Mouse (Mus musculus): Measurements from ENCODE around the gene Lingo2. TPM values are rescaled to one million over a fixed set of nuclear protein-coding genes. Genes with fewer than 3 reads are reported as not detected.

Gene Lingo2
- polyA plus RNA-seq, 1 experiment from 2014 or later: 38.5 TPM

- WGBS: 95% methylated on average over 3 of the region's 3 CpGs
- no peaks in the 10 kb centered on the region for H3K9me3 ChIP-seq (ENCODE audit: control insufficient read depth, low read length)
- DNase-seq: no peak
Measured at GRCm38 (mm10) chr4:36435211-36435610, 516.3 kb downstream of the Lingo2 start.

GRCm38 (mm10) chr4:36426192-36426591 is 525.4 kb downstream of the Lingo2 start:
- H3K27ac ChIP-seq (replicated peaks; ENCODE audit: low read depth, low read length): 0 out of 2 replicates have a peak overlapping the region, but pooled peaks have one; percentile 13
- no peak overlapping the region for H3K4me3 ChIP-seq (replicated peaks; ENCODE audit: low read depth, low read length)
- 0 out of 2 replicates have a peak, but pooled peaks cover 3% of the 10 kb centered on the region for H3K4me1 ChIP-seq (ENCODE audit: control insufficient read depth, insufficient read depth, low read length)
- H3K36me3 ChIP-seq (ENCODE audit: control insufficient read depth, insufficient read depth, low read length): no peaks in the 10 kb centered on the region
- H3K9me3 ChIP-seq (ENCODE audit: control insufficient read depth, low read length): no peaks in the 10 kb centered on the region
- no peak overlapping the region for H3K9ac ChIP-seq (replicated peaks; ENCODE audit: low read length)
- WGBS: 14% methylated on average over 5 of the region's 5 CpGs
- H3K27me3 ChIP-seq (ENCODE audit: control insufficient read depth, insufficient read depth, low read length): no peaks in the 10 kb centered on the region
- DNase-seq: peak; percentile 81
- no peak overlapping the region for H3K4me2 ChIP-seq (ENCODE audit: low read length)
- peak; percentile 91 for ATAC-seq (ENCODE audit: low FRiP score, low TSS enrichment)

More at GRCm38 (mm10) chr4:36435211-36435610, 516.3 kb downstream of the Lingo2 start:
- H3K4me3 ChIP-seq (replicated peaks; ENCODE audit: low read depth, low read length): no peak overlapping the region
- no peak for ATAC-seq (ENCODE audit: low FRiP score, low TSS enrichment)
- H3K36me3 ChIP-seq (ENCODE audit: control insufficient read depth, insufficient read depth, low read length): no peaks in the 10 kb centered on the region
- H3K9ac ChIP-seq (replicated peaks; ENCODE audit: low read length): no peak overlapping the region
- no peaks in the 10 kb centered on the region for H3K27me3 ChIP-seq (ENCODE audit: control insufficient read depth, insufficient read depth, low read length)
- H3K4me1 ChIP-seq (ENCODE audit: control insufficient read depth, insufficient read depth, low read length): no peaks in the 10 kb centered on the region
- H3K4me2 ChIP-seq (ENCODE audit: low read length): no peak overlapping the region
- no peak overlapping the region for H3K27ac ChIP-seq (replicated peaks; ENCODE audit: low read depth, low read length)

- Histone ChIP-seq H3K4me1 (ENCODE audit: control insufficient read depth, insufficient read depth, low read length) (no peaks in the 10 kb centered on the region), H3K4me3 (replicated peaks; ENCODE audit: low read depth, low read length) (no peak overlapping the region), H3K9me3 (ENCODE audit: control insufficient read depth, low read length) (no peaks in the 10 kb centered on the region), H3K27me3 (ENCODE audit: control insufficient read depth, insufficient read depth, low read length) (no peaks in the 10 kb centered on the region), H3K4me2 (ENCODE audit: low read length) (no peak overlapping the region), H3K27ac (replicated peaks; ENCODE audit: low read depth, low read length) (no peak overlapping the region), H3K36me3 (ENCODE audit: control insufficient read depth, insufficient read depth, low read length) (no peaks in the 10 kb centered on the region), H3K9ac (replicated peaks; ENCODE audit: low read length) (no peak overlapping the region)
- no peak for DNase-seq
- no peak for ATAC-seq (ENCODE audit: low FRiP score, low TSS enrichment)
- 96% methylated on average over 3 of the region's 3 CpGs for WGBS
Measured at GRCm38 (mm10) chr4:36407350-36407749, 544.2 kb downstream of the Lingo2 start.

- H3K27me3 ChIP-seq (ENCODE audit: control insufficient read depth, insufficient read depth, low read length): no peaks in the 10 kb centered on the region
- H3K9me3 ChIP-seq (ENCODE audit: control insufficient read depth, low read length): no peaks in the 10 kb centered on the region
- ATAC-seq (ENCODE audit: low FRiP score, low TSS enrichment): no peak
- no peaks in the 10 kb centered on the region for H3K36me3 ChIP-seq (ENCODE audit: control insufficient read depth, insufficient read depth, low read length)
- H3K9ac ChIP-seq (replicated peaks; ENCODE audit: low read length): no peak overlapping the region
- no peak overlapping the region for H3K4me3 ChIP-seq (replicated peaks; ENCODE audit: low read depth, low read length)
- H3K4me1 ChIP-seq (ENCODE audit: control insufficient read depth, insufficient read depth, low read length): no peaks in the 10 kb centered on the region
- DNase-seq: no peak
- H3K4me2 ChIP-seq (ENCODE audit: low read length): no peak overlapping the region
- 79% methylated on average over 3 of the region's 3 CpGs for WGBS
- no peak overlapping the region for H3K27ac ChIP-seq (replicated peaks; ENCODE audit: low read depth, low read length)
Measured at GRCm38 (mm10) chr4:36368925-36369324, 582.6 kb downstream of the Lingo2 start.

- Histone ChIP-seq H3K4me1 (ENCODE audit: control insufficient read depth, insufficient read depth, low read length) (no peaks in the 10 kb centered on the region), H3K4me2 (ENCODE audit: low read length) (no peak overlapping the region), H3K9ac (replicated peaks; ENCODE audit: low read length) (no peak overlapping the region), H3K4me3 (replicated peaks; ENCODE audit: low read depth, low read length) (no peak overlapping the region), H3K36me3 (ENCODE audit: control insufficient read depth, insufficient read depth, low read length) (no peaks in the 10 kb centered on the region), H3K27ac (replicated peaks; ENCODE audit: low read depth, low read length) (no peak overlapping the region), H3K9me3 (ENCODE audit: control insufficient read depth, low read length) (no peaks in the 10 kb centered on the region), H3K27me3 (ENCODE audit: control insufficient read depth, insufficient read depth, low read length) (no peaks in the 10 kb centered on the region)
- DNase-seq (no peak), ATAC-seq (ENCODE audit: low FRiP score, low TSS enrichment) (no peak)
- 77% methylated on average over 2 of the region's 2 CpGs for WGBS
Measured at GRCm38 (mm10) chr4:36354401-36354800, 597.1 kb downstream of the Lingo2 start.

GRCm38 (mm10) chr4:36331741-36332140 is 619.8 kb downstream of the Lingo2 start:
- no peaks in the 10 kb centered on the region for H3K9me3 ChIP-seq (ENCODE audit: control insufficient read depth, low read length)
- no peak overlapping the region for H3K9ac ChIP-seq (replicated peaks; ENCODE audit: low read length)
- no peaks in the 10 kb centered on the region for H3K4me1 ChIP-seq (ENCODE audit: control insufficient read depth, insufficient read depth, low read length)
- WGBS: 84% methylated on average over 1 of the region's 1 CpGs
- H3K4me2 ChIP-seq (ENCODE audit: low read length): no peak overlapping the region
- DNase-seq (no peak), ATAC-seq (ENCODE audit: low FRiP score, low TSS enrichment) (no peak)
- H3K4me3 ChIP-seq (replicated peaks; ENCODE audit: low read depth, low read length): no peak overlapping the region
- no peaks in the 10 kb centered on the region for H3K27me3 ChIP-seq (ENCODE audit: control insufficient read depth, insufficient read depth, low read length)
- no peak overlapping the region for H3K27ac ChIP-seq (replicated peaks; ENCODE audit: low read depth, low read length)
- no peaks in the 10 kb centered on the region for H3K36me3 ChIP-seq (ENCODE audit: control insufficient read depth, insufficient read depth, low read length)

GRCm38 (mm10) chr4:36325603-36326002 is 625.9 kb downstream of the Lingo2 start:
- Histone ChIP-seq H3K36me3 (ENCODE audit: control insufficient read depth, insufficient read depth, low read length) (no peaks in the 10 kb centered on the region), H3K9ac (replicated peaks; ENCODE audit: low read length) (no peak overlapping the region), H3K4me1 (ENCODE audit: control insufficient read depth, insufficient read depth, low read length) (no peaks in the 10 kb centered on the region), H3K4me3 (replicated peaks; ENCODE audit: low read depth, low read length) (no peak overlapping the region), H3K27me3 (ENCODE audit: control insufficient read depth, insufficient read depth, low read length) (no peaks in the 10 kb centered on the region), H3K9me3 (ENCODE audit: control insufficient read depth, low read length) (no peaks in the 10 kb centered on the region), H3K4me2 (ENCODE audit: low read length) (no peak overlapping the region), H3K27ac (replicated peaks; ENCODE audit: low read depth, low read length) (no peak overlapping the region)
- DNase-seq (no peak), ATAC-seq (ENCODE audit: low FRiP score, low TSS enrichment) (no peak)

GRCm38 (mm10) chr4:36313067-36313466 is 638.5 kb downstream of the Lingo2 start:
- 77% methylated on average over 2 of the region's 2 CpGs for WGBS
- H3K4me1 ChIP-seq (ENCODE audit: control insufficient read depth, insufficient read depth, low read length): no peaks in the 10 kb centered on the region
- H3K4me3 ChIP-seq (replicated peaks; ENCODE audit: low read depth, low read length): no peak overlapping the region
- no peaks in the 10 kb centered on the region for H3K36me3 ChIP-seq (ENCODE audit: control insufficient read depth, insufficient read depth, low read length)
- H3K27ac ChIP-seq (replicated peaks; ENCODE audit: low read depth, low read length): no peak overlapping the region
- no peaks in the 10 kb centered on the region for H3K27me3 ChIP-seq (ENCODE audit: control insufficient read depth, insufficient read depth, low read length)
- DNase-seq: no peak
- no peak overlapping the region for H3K4me2 ChIP-seq (ENCODE audit: low read length)
- ATAC-seq (ENCODE audit: low FRiP score, low TSS enrichment): no peak
- no peak overlapping the region for H3K9ac ChIP-seq (replicated peaks; ENCODE audit: low read length)
- H3K9me3 ChIP-seq (ENCODE audit: control insufficient read depth, low read length): no peaks in the 10 kb centered on the region

GRCm38 (mm10) chr4:36311431-36311830 is 640.1 kb downstream of the Lingo2 start:
- H3K9ac ChIP-seq (replicated peaks; ENCODE audit: low read length): no peak overlapping the region
- no peak for DNase-seq

More at GRCm38 (mm10) chr4:36311431-36311830, 640.1 kb downstream of the Lingo2 start:
- Histone ChIP-seq H3K27ac (replicated peaks; ENCODE audit: low read depth, low read length) (no peak overlapping the region), H3K27me3 (ENCODE audit: control insufficient read depth, insufficient read depth, low read length) (no peaks in the 10 kb centered on the region), H3K9me3 (ENCODE audit: control insufficient read depth, low read length) (no peaks in the 10 kb centered on the region), H3K36me3 (ENCODE audit: control insufficient read depth, insufficient read depth, low read length) (no peaks in the 10 kb centered on the region), H3K4me1 (ENCODE audit: control insufficient read depth, insufficient read depth, low read length) (no peaks in the 10 kb centered on the region), H3K4me3 (replicated peaks; ENCODE audit: low read depth, low read length) (no peak overlapping the region), H3K4me2 (ENCODE audit: low read length) (no peak overlapping the region)
- 89% methylated on average over 6 of the region's 6 CpGs for WGBS
- no peak for ATAC-seq (ENCODE audit: low FRiP score, low TSS enrichment)

All from midbrain, embryonic 14.5 days (tissue).